Mouse (Mus musculus): ENCODE results near the gene Ccdc61.

Gene Ccdc61

GRCm38 (mm10) chr7:18886963-18887362 lies 23.3 kb downstream of the Ccdc61 start:
- CTCF ChIA-PET: interaction anchor here in 1 of 4 experiments (1.0 kb wide), 2 partner anchors 13 to 224 kb away, joined by 3 read pairs; no protein-coding TSS in a partner anchor
- POLR2A ChIA-PET: interaction anchor here in 1 of 4 experiments (0.7 to 0.9 kb wide), 2 partner anchors 14 to 75 kb away, joined by 3 to 4 read pairs; no protein-coding TSS in a partner anchor

GRCm38 (mm10) chr7:18884745-18885422 lies 25.3 kb downstream of the Ccdc61 start:
- POLR2A ChIA-PET: interaction anchor here in 3 of 4 experiments (0.5 to 2.3 kb wide), 15 partner anchors 8 to 856 kb away, joined by 3 to 8 read pairs (median 3); no protein-coding TSS in a partner anchor
- CTCF ChIA-PET: interaction anchor here in 3 of 4 experiments (0.5 to 1.6 kb wide), 8 partner anchors 8 to 373 kb away, joined by 3 to 14 read pairs (median 4); partner anchors contain the start of gene Pglyrp1 (in 1 of the 3)

GRCm38 (mm10) chr7:18883991-18884744 lies 26.0 kb downstream of the Ccdc61 start:
- CTCF ChIA-PET: interaction anchor here in 3 of 4 experiments (0.6 to 1.6 kb wide), 7 partner anchors 9 to 373 kb away, joined by 3 to 14 read pairs (median 4); partner anchors contain the start of gene Pglyrp1 (in 1 of the 3)
- POLR2A ChIA-PET: interaction anchor here in 3 of 4 experiments (0.5 to 2.3 kb wide), 12 partner anchors 9 to 857 kb away, joined by 3 to 8 read pairs (median 3); no protein-coding TSS in a partner anchor

- POLR2A ChIA-PET: no interaction called here
Observed at GRCm38 (mm10) chr7:18878691-18879090, 31.5 kb downstream of the Ccdc61 start.

GRCm38 (mm10) chr7:18875372-18875771 lies 34.8 kb downstream of the Ccdc61 start:
- POLR2A ChIA-PET: no interaction called here
- CTCF ChIA-PET: interaction anchor here in 2 of 4 experiments (0.9 to 1.4 kb wide), 2 partner anchors 47 kb away, joined by 3 read pairs; no protein-coding TSS in a partner anchor

More at GRCm38 (mm10) chr7:18878691-18879090, 31.5 kb downstream of the Ccdc61 start:
- CTCF ChIA-PET: interaction anchor here in 1 of 4 experiments (0.7 kb wide), 1 partner anchor 28 kb away, joined by 4 read pairs; no protein-coding TSS in a partner anchor

- POLR2A ChIA-PET: interaction anchor here in 2 of 4 experiments (0.6 to 2.6 kb wide), 19 partner anchors 9 to 1811 kb away, joined by 3 to 9 read pairs (median 5); partner anchors contain the start of genes Ccdc61 (in 1 of the 2), Hif3a (in 1 of the 2), Mypop (in 1 of the 2) and Six5 (in 1 of the 2)
- CTCF ChIA-PET: interaction anchor here in 3 of 4 experiments (0.6 to 2.6 kb wide), 9 partner anchors 10 to 643 kb away, joined by 3 to 12 read pairs (median 3); no protein-coding TSS in a partner anchor
Observed at GRCm38 (mm10) chr7:18873253-18873652, 37.0 kb downstream of the Ccdc61 start.

- CTCF ChIA-PET: interaction anchor here in 3 of 4 experiments (0.6 to 2.6 kb wide), 9 partner anchors 10 to 643 kb away, joined by 3 to 12 read pairs (median 3); no protein-coding TSS in a partner anchor
Observed at GRCm38 (mm10) chr7:18872816-18873215, 37.4 kb downstream of the Ccdc61 start.

GRCm38 (mm10) chr7:18872014-18872802 lies 38.0 kb downstream of the Ccdc61 start:
- ChIA-PET POLR2A (interaction anchor here in 3 of 4 experiments (0.5 to 2.6 kb wide), 30 partner anchors 8 to 1810 kb away, joined by 3 to 9 read pairs (median 4); partner anchors contain the start of genes Ccdc61 (in 1 of the 3), Hif3a (in 1 of the 3), Mill2 (in 1 of the 3) and Mypop (in 1 of the 3)), CTCF (interaction anchor here in 3 of 4 experiments (0.6 to 2.6 kb wide), 12 partner anchors 12 to 361 kb away, joined by 3 to 14 read pairs (median 4); partner anchors contain the start of gene Rsph6a (in 1 of the 3))

More at GRCm38 (mm10) chr7:18872816-18873215, 37.4 kb downstream of the Ccdc61 start:
- POLR2A ChIA-PET: interaction anchor here in 2 of 4 experiments (0.6 to 2.6 kb wide), 21 partner anchors 9 to 1811 kb away, joined by 3 to 9 read pairs (median 5); partner anchors contain the start of genes Ccdc61 (in 1 of the 2), Hif3a (in 1 of the 2), Mill2 (in 1 of the 2) and Mypop (in 1 of the 2)

GRCm38 (mm10) chr7:18871031-18871430 lies 39.2 kb downstream of the Ccdc61 start, which contains the start of gene Pglyrp1:
Gene Pglyrp1, plus strand, starts transcription at chr7:18871331.
- CTCF ChIA-PET: interaction anchor here in 3 of 4 experiments (0.6 to 2.6 kb wide), 6 partner anchors 11 to 516 kb away, joined by 3 to 12 read pairs (median 6); partner anchors contain the start of gene Rsph6a (in 1 of the 3)
- POLR2A ChIA-PET: interaction anchor here in 1 of 4 experiments (0.6 kb wide), 1 partner anchor 747 kb away, joined by 5 read pairs; no protein-coding TSS in a partner anchor

GRCm38 (mm10) chr7:18868491-18868890 lies 41.7 kb downstream of the Ccdc61 start:
- ChIA-PET CTCF (interaction anchor here (0.6 to 0.9 kb wide), 7 partner anchors 14 to 277 kb away, joined by 3 to 5 read pairs (median 3); no protein-coding TSS in a partner anchor), POLR2A (interaction anchor here in 1 of 4 experiments (0.7 kb wide), 2 partner anchors 13 to 16 kb away, joined by 3 read pairs; no protein-coding TSS in a partner anchor)

- POLR2A ChIA-PET: no interaction called here
Observed at GRCm38 (mm10) chr7:18862801-18863200, 47.4 kb downstream of the Ccdc61 start.

GRCm38 (mm10) chr7:18858310-18858916 lies 51.8 kb downstream of the Ccdc61 start:
- POLR2A ChIA-PET: interaction anchor here in 1 of 4 experiments (0.7 kb wide), 1 partner anchor 1818 kb away, joined by 3 read pairs; no protein-coding TSS in a partner anchor
- CTCF ChIA-PET: interaction anchor here in 1 of 4 experiments (0.7 kb wide), 1 partner anchor 34 kb away, joined by 3 read pairs; no protein-coding TSS in a partner anchor

More at GRCm38 (mm10) chr7:18862801-18863200, 47.4 kb downstream of the Ccdc61 start:
- CTCF ChIA-PET: interaction anchor here in 1 of 4 experiments (1.5 kb wide), 1 partner anchor 10 kb away, joined by 3 read pairs; no protein-coding TSS in a partner anchor

GRCm38 (mm10) chr7:18848395-18848794 lies 61.8 kb downstream of the Ccdc61 start:
- CTCF ChIA-PET: interaction anchor here in 1 of 4 experiments (0.8 kb wide), 1 partner anchor 596 kb away, joined by 3 read pairs; no protein-coding TSS in a partner anchor
- POLR2A ChIA-PET: no interaction called here

GRCm38 (mm10) chr7:18844811-18845210 lies 65.4 kb downstream of the Ccdc61 start:
- POLR2A ChIA-PET: interaction anchor here in 1 of 4 experiments (0.6 to 1.9 kb wide), 2 partner anchors 98 to 133 kb away, joined by 5 to 6 read pairs; no protein-coding TSS in a partner anchor
- CTCF ChIA-PET: no interaction called here

- ChIA-PET POLR2A (interaction anchor here in 2 of 4 experiments (0.6 to 2.5 kb wide), 3 partner anchors 13 to 626 kb away, joined by 3 to 7 read pairs (median 3); no protein-coding TSS in a partner anchor), CTCF (interaction anchor here in 3 of 4 experiments (0.5 to 1.2 kb wide), 3 partner anchors 13 to 470 kb away, joined by 3 read pairs; no protein-coding TSS in a partner anchor)
Observed at GRCm38 (mm10) chr7:18841174-18841567, 69.0 kb downstream of the Ccdc61 start.
